Mouse (Mus musculus): ENCODE results near the gene Pias4. TPM values are rescaled to one million over a fixed set of nuclear protein-coding genes. Genes with fewer than 3 reads are reported as not detected.

Pias4 gene
- total RNA-seq, 4 experiments from 2014 or later = 27.0 to 35.1 (median 31.7) TPM

Small RNA genes lying within 50 kb of the gene (microRNA-seq; reads per million reads assigned to microRNA genes)
- 0 reads per million in 2 experiments for gene Mir5615-1
- gene Mir5615-2 = 0 reads per million in 2 experiments

Other genes with a start within 250 kb of the Pias4 start
- 10 to 100 TPM; 17.2 to 22.9 (median 19.9) TPM for gene Lmnb2, start 249.7 kb downstream of the Pias4 start, total RNA-seq (2022)
- gene Gadd45b, start 237.8 kb downstream of the Pias4 start, total RNA-seq (2022) = 10 to 100 TPM; 17.4 to 22.9 (median 20.2) TPM
- 100 to 1,000 TPM; 130 to 139 (median 135) TPM for gene Gng7, start 153.0 kb downstream of the Pias4 start, total RNA-seq (2022)
- gene Diras1, start 142.3 kb downstream of the Pias4 start, total RNA-seq (2022) = 10 to 100 TPM; 88.3 to 96.9 (median 90.2) TPM
- 10 to 100 TPM; 55.5 to 60.8 (median 60.0) TPM for gene Slc39a3, start 130.5 kb downstream of the Pias4 start, total RNA-seq (2022)
- gene Sgta, start 107.7 kb downstream of the Pias4 start, total RNA-seq (2022) = 100 to 1,000 TPM; 165 to 175 (median 172) TPM
- 10 to 100 TPM; 44.5 to 55.0 (median 46.5) TPM for gene Thop1, start 97.9 kb downstream of the Pias4 start, total RNA-seq (2022)
- gene Creb3l3, start 69.0 kb downstream of the Pias4 start, total RNA-seq (2022) = under 1 TPM; 0.19 to 0.80 (median 0.68) TPM
- gene Map2k2, start 62.0 kb downstream of the Pias4 start, total RNA-seq (2022) = 100 to 1,000 TPM; 131 to 151 (median 135) TPM
- 100 to 1,000 TPM in 3 of 4 experiments, 10 to 100 TPM in 1; 94.8 to 118 (median 103) TPM for gene Zbtb7a, start 32.7 kb downstream of the Pias4 start, total RNA-seq (2022)
- gene Eef2, start 8.7 kb upstream of the Pias4 start, total RNA-seq (2022) = 100 to 1,000 TPM; 820 to 960 (median 855) TPM
- gene Dapk3, start 15.1 kb upstream of the Pias4 start, total RNA-seq (2022) = 10 to 100 TPM; 57.1 to 69.8 (median 65.7) TPM
- gene 4930442H23Rik, start 15.9 kb upstream of the Pias4 start, total RNA-seq (2022) = not detected
- gene Nmrk2, start 34.1 kb upstream of the Pias4 start, total RNA-seq (2022) = under 1 TPM in 1 of 4 experiments, not detected in 3; 0.57 TPM
- 100 to 1,000 TPM; 135 to 167 (median 145) TPM for gene Atcay, start 62.9 kb upstream of the Pias4 start, total RNA-seq (2022)
- 10 to 100 TPM; 59.3 to 81.0 (median 65.3) TPM for gene Zfr2, start 65.2 kb upstream of the Pias4 start, total RNA-seq (2022)
- 100 to 1,000 TPM; 208 to 230 (median 216) TPM for gene Matk, start 85.0 kb upstream of the Pias4 start, total RNA-seq (2022)
- 10 to 100 TPM; 32.5 to 49.5 (median 40.8) TPM for gene Mrpl54, start 99.0 kb upstream of the Pias4 start, total RNA-seq (2022)
- gene Apba3, start 99.0 kb upstream of the Pias4 start, total RNA-seq (2022) = 10 to 100 TPM; 32.0 to 45.0 (median 39.1) TPM
- 1 to 10 TPM in 2 of 4 experiments, under 1 TPM in 2; 0.73 to 1.2 (median 0.90) TPM for gene Tjp3, start 123.7 kb upstream of the Pias4 start, total RNA-seq (2022)
- 100 to 1,000 TPM; 267 to 303 (median 296) TPM for gene Pip5k1c, start 125.0 kb upstream of the Pias4 start, total RNA-seq (2022)
- gene Cactin, start 153.2 kb upstream of the Pias4 start, total RNA-seq (2022) = 10 to 100 TPM; 28.2 to 31.3 (median 30.2) TPM
- 1 to 10 TPM; 1.1 to 1.4 (median 1.4) TPM for gene Tbxa2r, start 160.8 kb upstream of the Pias4 start, total RNA-seq (2022)
- gene Gipc3, start 175.3 kb upstream of the Pias4 start, total RNA-seq (2022) = 1 to 10 TPM; 1.3 to 2.2 (median 1.7) TPM
- 10 to 100 TPM; 32.5 to 37.1 (median 32.9) TPM for gene Hmg20b, start 182.6 kb upstream of the Pias4 start, total RNA-seq (2022)
- 10 to 100 TPM; 40.7 to 46.7 (median 43.6) TPM for gene Mfsd12, start 189.6 kb upstream of the Pias4 start, total RNA-seq (2022)
- gene 4930404N11Rik, start 197.9 kb upstream of the Pias4 start, total RNA-seq (2022) = 1 to 10 TPM; 1.0 to 3.2 (median 1.4) TPM
- gene Fzr1, start 210.6 kb upstream of the Pias4 start, total RNA-seq (2022) = 10 to 100 TPM; 64.6 to 72.1 (median 67.2) TPM
- gene Dohh, start 216.5 kb upstream of the Pias4 start, total RNA-seq (2022) = 10 to 100 TPM; 64.3 to 78.5 (median 72.6) TPM
- gene Gm48551, start 216.5 kb upstream of the Pias4 start, total RNA-seq (2022) = 1 to 10 TPM; 2.7 to 5.5 (median 4.5) TPM
- 1 to 10 TPM; 2.9 to 9.7 (median 4.2) TPM for gene Gm48552, start 221.1 kb upstream of the Pias4 start, total RNA-seq (2022)
- gene Smim24, start 225.1 kb upstream of the Pias4 start, total RNA-seq (2022) = 1 to 10 TPM; 1.3 to 1.7 (median 1.4) TPM

Measured in layer of hippocampus, adult 8-10 months (tissue).